Mouse (Mus musculus): ENCODE data around the gene Sf1. TPM values are rescaled to one million over a fixed set of nuclear protein-coding genes. Genes with fewer than 3 reads are reported as not detected.

The Sf1 gene
- total RNA-seq, 2 experiments from 2014 or later, result 302 to 398 TPM

GRCm38 (mm10) chr19:6392743-6393393, 29.4 kb downstream of the Sf1 start:
- ATAC-seq (replicated peaks; ENCODE audit: low FRiP score, low TSS enrichment, poor library complexity, severe bottlenecking), result no peak

- no peak for ATAC-seq (replicated peaks; ENCODE audit: low FRiP score, low TSS enrichment, poor library complexity, severe bottlenecking)
These were observed 30.1 kb downstream of the Sf1 start for GRCm38 (mm10) chr19:6393637-6394036.

- no peak for ATAC-seq (replicated peaks; ENCODE audit: low FRiP score, low TSS enrichment, poor library complexity, severe bottlenecking)
These were observed 32.7 kb downstream of the Sf1 start for GRCm38 (mm10) chr19:6396237-6396636.

- ATAC-seq (replicated peaks; ENCODE audit: low FRiP score, low TSS enrichment, poor library complexity, severe bottlenecking), result no peak
These were observed 34.2 kb downstream of the Sf1 start for GRCm38 (mm10) chr19:6397582-6398249.

GRCm38 (mm10) chr19:6398447-6399284, 35.2 kb downstream of the Sf1 start:
- no peak for ATAC-seq (replicated peaks; ENCODE audit: low FRiP score, low TSS enrichment, poor library complexity, severe bottlenecking)

- ATAC-seq (replicated peaks; ENCODE audit: low FRiP score, low TSS enrichment, poor library complexity, severe bottlenecking), result no peak
These were observed 36.0 kb downstream of the Sf1 start, which contains the start of gene Rasgrp2 for GRCm38 (mm10) chr19:6399285-6400095. TSS of gene Rasgrp2 (plus strand) at chr19:6399340.

- ATAC-seq (replicated peaks; ENCODE audit: low FRiP score, low TSS enrichment, poor library complexity, severe bottlenecking), result no peak
These were observed 36.9 kb downstream of the Sf1 start for GRCm38 (mm10) chr19:6400096-6401086.

- ATAC-seq (replicated peaks; ENCODE audit: low FRiP score, low TSS enrichment, poor library complexity, severe bottlenecking), result peak; percentile 62; the same call in 1 of the 2 replicates
These were observed 37.8 kb downstream of the Sf1 start for GRCm38 (mm10) chr19:6401131-6401815.

GRCm38 (mm10) chr19:6401951-6402350, 38.5 kb downstream of the Sf1 start:
- no peak for ATAC-seq (replicated peaks; ENCODE audit: low FRiP score, low TSS enrichment, poor library complexity, severe bottlenecking)

GRCm38 (mm10) chr19:6403869-6404268, 40.4 kb downstream of the Sf1 start:
- no peak for ATAC-seq (replicated peaks; ENCODE audit: low FRiP score, low TSS enrichment, poor library complexity, severe bottlenecking)

- ATAC-seq (replicated peaks; ENCODE audit: low FRiP score, low TSS enrichment, poor library complexity, severe bottlenecking), result no peak
These were observed 41.9 kb downstream of the Sf1 start for GRCm38 (mm10) chr19:6405433-6405832.

GRCm38 (mm10) chr19:6407109-6407508, 43.6 kb downstream of the Sf1 start:
- no peak for ATAC-seq (replicated peaks; ENCODE audit: low FRiP score, low TSS enrichment, poor library complexity, severe bottlenecking)

- ATAC-seq (replicated peaks; ENCODE audit: low FRiP score, low TSS enrichment, poor library complexity, severe bottlenecking), result no peak
These were observed 44.5 kb downstream of the Sf1 start for GRCm38 (mm10) chr19:6407816-6408510.

- ATAC-seq (replicated peaks; ENCODE audit: low FRiP score, low TSS enrichment, poor library complexity, severe bottlenecking), result 0 out of 2 replicates have a peak, but pooled peaks have one; percentile 25
These were observed 45.3 kb downstream of the Sf1 start for GRCm38 (mm10) chr19:6408749-6409148.

GRCm38 (mm10) chr19:6409176-6409575, 45.7 kb downstream of the Sf1 start:
- ATAC-seq (replicated peaks; ENCODE audit: low FRiP score, low TSS enrichment, poor library complexity, severe bottlenecking), result no peak

GRCm38 (mm10) chr19:6409936-6410335, 46.4 kb downstream of the Sf1 start:
- no peak for ATAC-seq (replicated peaks; ENCODE audit: low FRiP score, low TSS enrichment, poor library complexity, severe bottlenecking)

GRCm38 (mm10) chr19:6412798-6413197, 49.3 kb downstream of the Sf1 start:
- no peak for ATAC-seq (replicated peaks; ENCODE audit: low FRiP score, low TSS enrichment, poor library complexity, severe bottlenecking)
